Mouse (Mus musculus) stomach, embryonic 14.5 days (tissue): ENCODE results near the gene Xlr3a. TPM values are rescaled to one million over a fixed set of nuclear protein-coding genes. Genes with fewer than 3 reads are reported as not detected.

ENCODE experiments used
- ATAC-seq: fragments of 200-750 bp; cut with Nextera tagmentation; 2 replicates; pipeline ENCODE4 v1.8.0; 2017; ENCODE audit warnings: low read depth, moderate TSS enrichment; ENCODE audit not compliant: insufficient number of reproducible peaks, insufficient read depth, low FRiP score
- H3K27ac ChIP-seq: fragments of 300-500 bp; sonication (generic); 2 replicates; pipeline ENCODE4 v1.5.1; 2014; ENCODE audit warnings: mild to moderate bottlenecking, low read length, moderate library complexity, mixed read lengths
- H3K27me3 ChIP-seq: fragments of 300-500 bp; sonication (generic); 2 replicates; pipeline ENCODE4 v1.6.1; 2014; ENCODE audit warnings: low read length, control low read depth, mixed read lengths; ENCODE audit not compliant: control insufficient read depth, insufficient read depth
- H3K36me3 ChIP-seq: fragments of 300-500 bp; sonication (generic); 2 replicates; pipeline ENCODE4 v1.6.1; 2014; ENCODE audit warnings: mild to moderate bottlenecking, control low read depth, low read length, moderate library complexity, mixed read lengths; ENCODE audit not compliant: control insufficient read depth, insufficient read depth
- H3K4me1 ChIP-seq: fragments of 300-500 bp; sonication (generic); 2 replicates; pipeline ENCODE4 v1.6.1; 2014; ENCODE audit warnings: low read length, control low read depth, mixed read lengths; ENCODE audit not compliant: control insufficient read depth, insufficient read depth
- H3K4me2 ChIP-seq: fragments of 300-500 bp; sonication (generic); replicated peaks from 2 replicates; pipeline ENCODE4 v1.6.1; 2014; ENCODE audit warnings: low read depth, low read length, control low read depth
- H3K4me3 ChIP-seq: fragments of 300-500 bp; sonication (generic); 2 replicates; pipeline ENCODE4 v1.5.1; 2014; ENCODE audit warnings: low read depth, low read length, control low read depth
- H3K9ac ChIP-seq: fragments of 300-500 bp; sonication (generic); replicated peaks from 2 replicates; pipeline ENCODE4 v1.6.1; 2014; ENCODE audit warnings: low read depth, mild to moderate bottlenecking, control low read depth, low read length, moderate library complexity, mixed read lengths
- H3K9me3 ChIP-seq: fragments of 300-500 bp; sonication (generic); 2 replicates; pipeline ENCODE4 v1.6.1; 2016; ENCODE audit warnings: low read depth, low read length, control low read depth; ENCODE audit not compliant: control insufficient read depth
- WGBS: fragments of 180-500 bp; shearing (Covaris S2); extraction: QIAGEN DNeasy Blood & Tissue Kit; methylation state at CpG from one replicate; pipeline ENCODE4 v1.1.7; 2014; 5-methylcytosine and 5-hydroxymethylcytosine counted together
- polyA plus RNA-seq: library from polyadenylated mRNA; unstranded; fragments of >200 nt; fragmentation: Nextera tagmentation; extraction: Ambion mirVana; gene quantifications from 2 replicates; pipeline ENCODE4 v1.2.1, GENCODE M21; 2014

Xlr3a gene
- polyA plus RNA-seq, 1 experiment from 2014 or later: 7.9 TPM

DNA sequence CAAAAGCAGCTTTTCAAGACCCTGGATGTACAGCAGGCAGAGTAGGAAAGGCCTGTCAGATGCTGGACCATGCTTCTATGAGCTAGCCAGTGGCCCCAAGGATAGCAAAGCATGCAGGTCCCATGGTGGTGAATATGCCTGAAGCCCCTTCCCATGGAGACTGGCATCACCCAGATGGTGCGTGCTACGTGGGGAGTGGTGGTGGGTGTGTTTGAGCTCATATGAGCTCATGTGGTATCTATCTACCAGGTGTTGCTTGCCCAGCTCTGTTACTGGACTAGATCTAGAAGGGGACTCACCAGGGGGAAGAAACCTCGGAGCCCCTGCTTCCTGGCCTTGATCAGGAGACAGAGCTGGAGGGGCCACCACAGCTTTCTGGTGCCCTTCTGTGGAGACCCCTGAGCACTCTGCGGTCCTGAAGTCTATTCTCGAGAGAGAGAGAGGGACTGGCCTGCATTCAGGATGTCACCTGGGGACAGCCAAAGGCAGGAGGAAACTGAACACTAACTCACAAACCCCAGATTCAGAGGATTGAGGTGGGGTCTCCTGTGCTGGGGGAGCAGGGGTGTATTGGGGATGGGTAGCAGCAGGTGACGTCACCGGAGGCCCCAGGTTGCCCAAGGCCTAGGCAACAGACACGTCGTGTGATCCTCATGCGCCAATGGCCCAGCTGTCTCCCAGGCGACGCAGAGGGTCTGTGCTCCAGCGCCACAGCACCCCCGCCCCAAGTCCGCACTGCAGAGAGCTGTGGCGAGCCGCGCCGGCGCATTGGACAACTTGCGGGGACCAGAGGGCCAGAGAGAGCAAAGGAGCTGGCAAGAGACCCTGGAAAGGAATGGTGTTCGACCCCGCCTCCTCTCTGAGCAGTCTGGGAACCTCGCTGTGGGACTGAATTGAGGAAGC lies 33.1 kb downstream of the Xlr3a start:
- 0 out of 2 replicates have a peak, but pooled peaks cover 2% of the 10 kb centered on the region for H3K4me1 ChIP-seq
- no peak overlapping the region for H3K4me3 ChIP-seq
- no peak overlapping the region for H3K9ac ChIP-seq
- H3K36me3 ChIP-seq: no peaks in the 10 kb centered on the region
- WGBS: 44% methylated on average over 24 of the region's 24 CpGs
- no peaks in the 10 kb centered on the region for H3K27me3 ChIP-seq
- 0 out of 2 replicates have a peak, but pooled peaks have one; percentile 56 for ATAC-seq
- no peaks in the 10 kb centered on the region for H3K9me3 ChIP-seq
- peak overlapping the region; percentile 26 for H3K4me2 ChIP-seq
- H3K27ac ChIP-seq: no peak overlapping the region

DNA sequence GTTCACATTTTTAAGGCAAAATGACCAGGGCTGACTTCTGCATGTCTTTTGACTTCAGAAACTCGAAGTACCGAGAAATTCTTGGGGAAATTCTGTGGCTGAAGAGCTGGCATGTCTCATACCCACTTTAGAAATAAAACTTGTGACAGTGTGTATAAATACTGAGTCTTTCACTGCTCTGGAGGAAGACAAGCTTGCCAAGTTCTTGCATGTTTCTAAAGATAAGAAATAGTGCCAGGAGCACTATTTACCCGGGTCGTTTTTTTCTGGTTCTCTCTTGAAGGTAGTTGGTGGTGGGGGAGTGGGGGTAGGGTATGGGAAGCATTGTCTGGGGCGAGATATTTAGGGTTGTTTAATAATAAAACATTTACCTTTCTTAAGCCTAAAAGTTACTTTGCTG lies 34.6 kb downstream of the Xlr3a start:
- no peaks in the 10 kb centered on the region for H3K9me3 ChIP-seq
- no peak overlapping the region for H3K27ac ChIP-seq
- H3K27me3 ChIP-seq: no peaks in the 10 kb centered on the region
- WGBS: 42% methylated on average over 5 of the region's 5 CpGs
- H3K4me1 ChIP-seq: 0 out of 2 replicates have a peak, but pooled peaks cover 2% of the 10 kb centered on the region
- H3K4me3 ChIP-seq: no peak overlapping the region
- H3K9ac ChIP-seq: no peak overlapping the region
- no peaks in the 10 kb centered on the region for H3K36me3 ChIP-seq
- no peak for ATAC-seq
- H3K4me2 ChIP-seq: no peak overlapping the region

DNA sequence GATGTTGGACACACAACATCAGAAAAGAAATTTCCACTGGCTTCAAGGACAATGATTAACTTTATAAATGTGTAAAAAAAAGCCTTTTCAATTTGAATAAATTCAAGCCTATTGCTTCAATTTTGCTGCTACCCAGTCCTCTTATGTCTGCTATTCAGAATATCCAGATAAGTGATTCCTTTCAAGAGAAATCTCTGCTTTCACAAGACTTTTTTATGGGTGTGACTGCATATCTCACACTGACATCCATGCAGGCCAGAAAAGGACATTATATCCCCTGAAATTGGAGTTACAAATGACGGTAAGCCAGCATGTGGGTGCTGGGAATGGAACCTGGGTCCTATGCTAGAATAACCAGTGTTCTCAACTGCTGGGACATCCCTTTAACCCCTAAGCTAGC lies 35.4 kb downstream of the Xlr3a start:
- Histone ChIP-seq H3K9me3 (no peaks in the 10 kb centered on the region), H3K4me1 (0 out of 2 replicates have a peak, but pooled peaks cover 2% of the 10 kb centered on the region), H3K27ac (no peak overlapping the region), H3K4me2 (no peak overlapping the region), H3K36me3 (no peaks in the 10 kb centered on the region), H3K27me3 (no peaks in the 10 kb centered on the region), H3K4me3 (no peak overlapping the region), H3K9ac (no peak overlapping the region)
- no peak for ATAC-seq
- 84% methylated on average over 1 of the region's 1 CpGs for WGBS

DNA sequence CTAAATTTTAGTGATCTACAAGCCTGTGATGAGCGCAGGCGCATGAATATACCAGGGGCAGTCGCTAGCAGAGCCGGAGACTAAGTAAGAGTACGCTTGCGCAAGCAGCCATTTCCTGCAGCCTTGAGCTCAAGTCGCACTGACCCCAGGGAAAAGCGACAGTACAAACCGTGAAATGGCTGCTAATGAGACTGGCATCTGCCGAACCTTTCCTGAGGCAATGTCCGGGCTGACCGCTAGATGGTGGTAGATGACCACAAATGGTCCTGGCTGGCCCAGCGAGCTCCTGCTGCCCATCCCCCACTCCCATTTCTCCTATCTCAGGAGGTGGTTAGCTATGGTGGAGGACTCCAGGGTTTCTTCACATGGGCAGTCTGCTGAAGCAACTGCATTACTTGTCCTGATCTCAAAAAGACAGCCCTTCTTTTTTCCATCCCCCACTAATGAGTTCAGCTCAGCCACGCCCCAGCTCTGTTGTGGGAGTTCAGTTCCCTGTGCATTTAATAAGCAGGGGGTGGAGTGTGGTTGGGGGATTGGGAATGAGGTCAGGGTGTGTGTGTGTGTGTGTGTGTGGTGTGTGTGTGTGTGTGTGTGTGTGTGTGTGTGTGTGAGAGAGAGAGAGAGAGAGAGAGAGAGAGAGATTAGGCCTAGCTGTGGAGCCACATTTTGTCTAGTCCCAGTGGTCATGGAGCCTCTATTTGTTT lies 42.9 kb downstream of the Xlr3a start:
- Histone ChIP-seq H3K4me1 (no peaks in the 10 kb centered on the region), H3K27me3 (no peaks in the 10 kb centered on the region), H3K36me3 (no peaks in the 10 kb centered on the region), H3K4me3 (no peak overlapping the region), H3K9me3 (no peaks in the 10 kb centered on the region), H3K4me2 (0 out of 2 replicates have a peak overlapping the region, but pooled peaks have one; percentile 10), H3K9ac (no peak overlapping the region), H3K27ac (no peak overlapping the region)
- 20% methylated on average over 14 of the region's 14 CpGs for WGBS
- peak; percentile 88; the same call in 1 of the 2 replicates for ATAC-seq

DNA sequence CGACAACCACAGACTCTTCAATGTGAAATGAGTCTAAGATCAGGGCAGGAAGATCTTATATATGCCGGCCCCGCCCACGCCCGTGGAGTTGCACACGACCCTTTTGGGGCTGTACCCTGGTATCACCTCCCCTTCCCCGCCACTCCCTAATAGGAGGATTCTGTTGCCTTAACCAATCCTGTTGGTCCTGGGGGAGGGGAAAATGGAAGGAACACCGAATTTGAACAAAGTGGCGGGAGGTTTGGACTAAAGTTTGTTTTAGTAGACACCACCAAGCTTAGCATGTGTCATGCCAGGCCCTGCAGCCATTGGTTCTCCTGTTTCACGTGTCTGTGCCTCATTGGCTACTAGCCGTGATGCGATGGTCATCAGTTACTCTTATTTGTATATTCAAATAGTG lies 57.2 kb downstream of the Xlr3a start:
- Histone ChIP-seq H3K4me2 (no peak overlapping the region), H3K27ac (no peak overlapping the region), H3K27me3 (no peaks in the 10 kb centered on the region), H3K36me3 (no peaks in the 10 kb centered on the region), H3K4me3 (no peak overlapping the region), H3K4me1 (no peaks in the 10 kb centered on the region), H3K9ac (no peak overlapping the region), H3K9me3 (no peaks in the 10 kb centered on the region)
- ATAC-seq: no peak
- WGBS: 85% methylated on average over 12 of the region's 12 CpGs

DNA sequence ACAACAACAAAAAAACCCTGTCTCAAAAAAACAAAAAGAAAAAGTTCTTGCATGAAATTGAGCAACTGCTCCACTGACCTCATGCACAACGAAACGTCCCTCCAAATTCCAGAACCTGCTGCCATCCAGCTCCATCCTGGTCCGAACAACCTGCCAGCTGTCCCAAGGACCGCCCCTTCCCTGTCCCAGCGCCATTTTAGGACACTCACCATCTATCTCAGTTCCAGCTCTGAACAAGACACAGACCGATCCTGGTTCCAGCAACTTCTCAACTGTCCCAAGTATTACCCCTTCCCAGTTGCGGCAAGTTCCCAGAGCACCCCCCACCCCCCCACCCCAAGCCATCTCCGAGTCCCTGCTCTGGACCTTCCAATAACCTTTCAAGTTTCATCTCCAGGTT lies 58.1 kb downstream of the Xlr3a start:
- no peak for ATAC-seq
- H3K4me2 ChIP-seq: no peak overlapping the region
- no peaks in the 10 kb centered on the region for H3K27me3 ChIP-seq
- no peak overlapping the region for H3K4me3 ChIP-seq
- no peaks in the 10 kb centered on the region for H3K36me3 ChIP-seq
- H3K9ac ChIP-seq: no peak overlapping the region
- no peaks in the 10 kb centered on the region for H3K9me3 ChIP-seq
- WGBS: 80% methylated on average over 8 of the region's 8 CpGs
- no peaks in the 10 kb centered on the region for H3K4me1 ChIP-seq
- no peak overlapping the region for H3K27ac ChIP-seq

DNA sequence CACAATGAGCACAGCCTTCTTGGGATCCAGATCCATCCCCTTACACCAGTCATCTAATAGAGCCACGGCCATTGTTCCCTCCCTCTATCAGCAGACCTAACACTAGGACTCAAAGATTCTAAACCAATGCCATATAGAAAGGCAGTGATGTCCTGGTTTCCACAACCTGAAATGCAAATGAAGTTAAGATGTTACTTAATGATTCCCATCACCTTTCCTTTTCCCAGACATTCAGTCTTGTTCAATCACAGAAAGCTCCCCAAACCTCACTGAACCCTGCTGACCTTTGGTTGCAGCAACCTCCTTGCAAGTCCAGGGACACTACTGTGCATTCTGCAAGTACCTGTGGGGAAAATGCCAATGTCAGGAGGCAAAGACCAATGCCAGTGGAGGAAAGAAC lies 59.9 kb downstream of the Xlr3a start, which contains the start of gene Pnma5:
Pnma5 (minus strand) TSS at position 101 of the 400 bp plus-strand sequence.
- ATAC-seq: no peak
- Histone ChIP-seq H3K4me1 (no peaks in the 10 kb centered on the region), H3K27me3 (no peaks in the 10 kb centered on the region), H3K4me3 (no peak within 1 kb of the TSS), H3K36me3 (no peaks in the 10 kb centered on the region), H3K4me2 (no peak within 1 kb of the TSS), H3K9ac (no peak within 1 kb of the TSS), H3K27ac (no peak within 1 kb of the TSS), H3K9me3 (no peaks in the 10 kb centered on the region)
- 88% methylated on average over 1 of the region's 1 CpGs for WGBS
